Mouse (Mus musculus): ENCODE measurements around the gene Disp3. TPM values are rescaled to one million over a fixed set of nuclear protein-coding genes. Genes with fewer than 3 reads are reported as not detected.
A peak's percentile ranks its signal among the peaks of the same experiment; 100 is the strongest.

Gene Disp3
- total and polyA plus RNA-seq, 2 experiments from 2014 or later, result 7.8 to 25.1 TPM

DNA sequence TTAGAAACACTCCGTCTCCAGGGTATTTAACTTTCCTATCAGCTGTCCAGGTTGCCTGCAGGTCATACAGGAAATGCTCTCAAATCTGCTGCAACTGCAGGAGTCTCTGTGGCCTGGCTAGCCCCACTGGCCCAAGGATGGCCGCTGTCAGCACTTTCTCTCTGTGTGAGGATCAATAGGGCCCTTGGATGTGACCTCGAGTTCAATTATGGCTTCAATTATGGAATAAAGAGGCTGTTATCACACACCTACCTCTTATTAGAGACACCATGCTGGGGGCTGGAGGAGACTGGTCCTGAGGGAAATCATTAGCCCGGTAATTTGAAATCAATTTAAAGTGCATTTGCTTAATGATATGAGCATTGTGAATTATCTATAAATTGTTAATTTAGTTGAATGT, 55.6 kb downstream of the Disp3 start:
- Histone ChIP-seq H3K27me3 (ENCODE audit: insufficient read depth, low read length) (no peaks in the 10 kb centered on the region), H3K4me3 (ENCODE audit: low read depth, low read length) (no peak overlapping the region), H3K9me3 (ENCODE audit: low read length) (no peaks in the 10 kb centered on the region), H3K4me1 (ENCODE audit: insufficient read depth, low read length) (peaks cover 5% of the 10 kb centered on the region; the same call in 1 of the 2 replicates), H3K4me2 (ENCODE audit: low read depth, low read length, poor library complexity, severe bottlenecking) (no peak overlapping the region), H3K9ac (replicated peaks; ENCODE audit: low read length, poor library complexity, severe bottlenecking) (no peak overlapping the region), H3K36me3 (ENCODE audit: insufficient read depth, low read length) (no peaks in the 10 kb centered on the region), H3K27ac (ENCODE audit: low read depth, low read length) (no peak overlapping the region)
- DNase-seq (ENCODE audit: low spot score), result no peak
- 46% methylated on average over 4 of the region's 4 CpGs for WGBS
- TF ChIP-seq CTCF (IDR thresholded peaks at IDR 0.05), result no peak
- no peak for ATAC-seq (ENCODE audit: low FRiP score)

DNA sequence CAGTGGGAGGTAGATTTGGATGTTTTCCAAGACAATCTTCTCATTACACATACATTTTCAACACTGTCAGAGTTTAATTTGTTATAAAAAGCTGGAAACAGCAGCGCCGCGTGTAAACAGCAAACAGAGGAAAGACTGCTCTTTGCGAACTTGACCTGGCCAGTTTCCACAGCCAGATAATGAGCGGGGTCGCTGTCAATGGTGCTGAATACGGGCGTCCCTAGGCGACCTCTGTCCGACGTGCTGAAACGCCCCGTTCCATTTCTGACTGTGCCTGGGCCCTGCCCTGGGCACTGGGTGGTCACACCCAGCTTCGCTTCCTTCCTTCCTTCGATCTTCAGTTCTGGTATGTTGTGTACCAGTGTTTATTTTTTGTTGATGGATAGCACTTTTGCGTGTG, 58.1 kb downstream of the Disp3 start:
- Histone ChIP-seq H3K27ac (ENCODE audit: low read depth, low read length) (no peak overlapping the region), H3K4me3 (ENCODE audit: low read depth, low read length) (no peak overlapping the region), H3K9me3 (ENCODE audit: low read length) (no peaks in the 10 kb centered on the region), H3K9ac (replicated peaks; ENCODE audit: low read length, poor library complexity, severe bottlenecking) (no peak overlapping the region), H3K4me1 (ENCODE audit: insufficient read depth, low read length) (peaks cover 5% of the 10 kb centered on the region; the same call in 1 of the 2 replicates), H3K27me3 (ENCODE audit: insufficient read depth, low read length) (no peaks in the 10 kb centered on the region), H3K4me2 (ENCODE audit: low read depth, low read length, poor library complexity, severe bottlenecking) (no peak overlapping the region), H3K36me3 (ENCODE audit: insufficient read depth, low read length) (no peaks in the 10 kb centered on the region)
- DNase-seq (ENCODE audit: low spot score) (peak; percentile 43), ATAC-seq (ENCODE audit: low FRiP score) (no peak)
- no peak for TF ChIP-seq CTCF (IDR thresholded peaks at IDR 0.05)
- WGBS, result 11% methylated on average over 16 of the region's 16 CpGs

GRCm38 (mm10) chr4:148222983-148223382, 64.8 kb downstream of the Disp3 start:
- H3K27ac ChIP-seq (ENCODE audit: low read depth, low read length), result no peak overlapping the region
- H3K9ac ChIP-seq (replicated peaks; ENCODE audit: low read length, poor library complexity, severe bottlenecking), result no peak overlapping the region
- H3K9me3 ChIP-seq (ENCODE audit: low read length), result no peaks in the 10 kb centered on the region
- H3K4me3 ChIP-seq (ENCODE audit: low read depth, low read length), result no peak overlapping the region
- ATAC-seq (ENCODE audit: low FRiP score) (no peak), DNase-seq (ENCODE audit: low spot score) (no peak)
- WGBS, result 28% methylated on average over 10 of the region's 10 CpGs
- TF ChIP-seq CTCF (IDR thresholded peaks at IDR 0.05), result no peak
- no peak overlapping the region for H3K4me2 ChIP-seq (ENCODE audit: low read depth, low read length, poor library complexity, severe bottlenecking)
- H3K36me3 ChIP-seq (ENCODE audit: insufficient read depth, low read length), result no peaks in the 10 kb centered on the region
- H3K4me1 ChIP-seq (ENCODE audit: insufficient read depth, low read length), result no peaks in the 10 kb centered on the region
- H3K27me3 ChIP-seq (ENCODE audit: insufficient read depth, low read length), result no peaks in the 10 kb centered on the region

DNA sequence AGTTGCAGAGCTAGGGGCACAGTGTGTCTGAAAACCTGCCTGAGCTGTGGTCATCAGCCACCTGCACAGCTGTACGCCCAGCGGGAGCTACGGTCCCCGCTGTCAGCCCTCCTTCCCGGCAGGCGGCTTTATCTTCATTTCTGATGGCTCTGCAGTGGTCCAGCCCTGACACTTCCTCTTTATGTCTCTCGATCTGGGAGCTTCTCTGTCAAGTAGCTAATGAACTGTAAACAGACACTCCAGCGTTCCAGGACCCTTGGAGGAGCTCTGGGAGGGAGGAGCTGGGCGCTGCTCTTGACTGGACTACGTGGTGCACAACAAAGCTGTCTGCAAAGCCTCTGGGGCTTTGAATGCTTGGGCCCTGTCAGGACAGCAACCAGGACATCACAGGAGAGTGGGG, 67.1 kb downstream of the Disp3 start:
- Histone ChIP-seq H3K9me3 (ENCODE audit: low read length) (no peaks in the 10 kb centered on the region), H3K27me3 (ENCODE audit: insufficient read depth, low read length) (no peaks in the 10 kb centered on the region), H3K36me3 (ENCODE audit: insufficient read depth, low read length) (no peaks in the 10 kb centered on the region), H3K9ac (replicated peaks; ENCODE audit: low read length, poor library complexity, severe bottlenecking) (no peak overlapping the region), H3K4me1 (ENCODE audit: insufficient read depth, low read length) (no peaks in the 10 kb centered on the region), H3K27ac (ENCODE audit: low read depth, low read length) (no peak overlapping the region), H3K4me3 (ENCODE audit: low read depth, low read length) (no peak overlapping the region), H3K4me2 (ENCODE audit: low read depth, low read length, poor library complexity, severe bottlenecking) (no peak overlapping the region)
- WGBS, result 12% methylated on average over 10 of the region's 10 CpGs
- no peak for TF ChIP-seq CTCF (IDR thresholded peaks at IDR 0.05)
- ATAC-seq (ENCODE audit: low FRiP score), result no peak
- no peak for DNase-seq (ENCODE audit: low spot score)

DNA sequence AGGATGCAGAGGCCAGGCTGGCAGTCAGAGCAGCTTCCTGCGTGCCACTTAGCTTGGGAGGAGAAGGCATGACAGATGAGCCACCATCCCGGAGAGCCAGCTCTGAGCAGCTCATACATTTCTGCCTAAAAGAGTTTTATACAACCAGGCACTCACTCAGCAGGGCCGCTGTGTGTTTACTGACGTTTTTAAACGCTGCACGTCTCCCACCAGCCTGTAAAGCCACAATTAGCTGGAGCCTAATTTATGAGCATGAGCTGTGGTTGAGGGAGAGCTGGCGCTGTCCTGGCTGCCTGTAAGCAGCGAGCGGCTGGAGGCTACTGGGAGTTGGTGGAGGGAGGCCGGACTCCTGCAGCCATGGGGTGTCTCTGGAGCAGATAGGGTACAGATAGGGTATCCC, 69.5 kb downstream of the Disp3 start:
- 34% methylated on average over 10 of the region's 10 CpGs for WGBS
- H3K4me1 ChIP-seq (ENCODE audit: insufficient read depth, low read length), result no peaks in the 10 kb centered on the region
- no peak for ATAC-seq (ENCODE audit: low FRiP score)
- H3K9me3 ChIP-seq (ENCODE audit: low read length), result no peaks in the 10 kb centered on the region
- TF ChIP-seq CTCF (IDR thresholded peaks at IDR 0.05), result no peak
- no peak overlapping the region for H3K27ac ChIP-seq (ENCODE audit: low read depth, low read length)
- H3K36me3 ChIP-seq (ENCODE audit: insufficient read depth, low read length), result no peaks in the 10 kb centered on the region
- no peak overlapping the region for H3K4me2 ChIP-seq (ENCODE audit: low read depth, low read length, poor library complexity, severe bottlenecking)
- no peak overlapping the region for H3K9ac ChIP-seq (replicated peaks; ENCODE audit: low read length, poor library complexity, severe bottlenecking)
- H3K27me3 ChIP-seq (ENCODE audit: insufficient read depth, low read length), result no peaks in the 10 kb centered on the region
- DNase-seq (ENCODE audit: low spot score), result no peak
- no peak overlapping the region for H3K4me3 ChIP-seq (ENCODE audit: low read depth, low read length)

- H3K4me1 ChIP-seq (ENCODE audit: insufficient read depth, low read length), result no peaks in the 10 kb centered on the region
- no peak for TF ChIP-seq CTCF (IDR thresholded peaks at IDR 0.05)
- H3K27ac ChIP-seq (ENCODE audit: low read depth, low read length), result no peak overlapping the region
- no peak overlapping the region for H3K4me2 ChIP-seq (ENCODE audit: low read depth, low read length, poor library complexity, severe bottlenecking)
- WGBS, result 35% methylated on average over 11 of the region's 11 CpGs
- DNase-seq (ENCODE audit: low spot score) (no peak), ATAC-seq (ENCODE audit: low FRiP score) (0 out of 2 replicates have a peak, but pooled peaks have one; percentile 19)
- H3K36me3 ChIP-seq (ENCODE audit: insufficient read depth, low read length), result no peaks in the 10 kb centered on the region
- H3K9me3 ChIP-seq (ENCODE audit: low read length), result no peaks in the 10 kb centered on the region
- H3K4me3 ChIP-seq (ENCODE audit: low read depth, low read length), result no peak overlapping the region
- H3K27me3 ChIP-seq (ENCODE audit: insufficient read depth, low read length), result no peaks in the 10 kb centered on the region
- no peak overlapping the region for H3K9ac ChIP-seq (replicated peaks; ENCODE audit: low read length, poor library complexity, severe bottlenecking)
Observed at GRCm38 (mm10) chr4:148215264-148215900, 72.4 kb downstream of the Disp3 start.
